Mouse (Mus musculus) myocyte (in vitro differentiated cells): ENCODE results near the gene Garem2. TPM values are rescaled to one million over a fixed set of nuclear protein-coding genes. Genes with fewer than 3 reads are reported as not detected.
A peak's percentile ranks its signal among the peaks of the same experiment; 100 is the strongest.

ENCODE experiments used
- H3K27me3 ChIP-seq: one replicate; pipeline ENCODE4 v1.6.1; 2011; ENCODE audit not compliant: control insufficient read depth, insufficient read depth, insufficient read length
- H3K36me3 ChIP-seq: one replicate; pipeline ENCODE4 v1.6.1; 2011; ENCODE audit not compliant: control insufficient read depth, insufficient read depth
- H3K4me2 ChIP-seq: one replicate; pipeline ENCODE4 v1.6.1; 2011; ENCODE audit warnings: low read depth, control low read depth
- H3K4me3 ChIP-seq: one replicate; pipeline ENCODE4 v1.5.1; 2011; ENCODE audit warnings: mild to moderate bottlenecking, control low read depth, moderate library complexity
- H3K79me2 ChIP-seq: one replicate; pipeline ENCODE4 v1.6.1; 2011; ENCODE audit not compliant: control insufficient read depth, insufficient read depth
- H3ac ChIP-seq: one replicate; pipeline ENCODE4 v1.6.1; 2011; ENCODE audit not compliant: control insufficient read depth, insufficient read length
- CEBPB ChIP-seq: IDR thresholded peaks from 2 replicates; pipeline ENCODE4 v1.6.1; 2011; ENCODE audit warnings: mild to moderate bottlenecking, moderate library complexity; ENCODE audit not compliant: poor library complexity, insufficient read depth, severe bottlenecking
- E2F4 ChIP-seq: IDR thresholded peaks from one replicate; pipeline ENCODE4 v1.6.1; 2011; ENCODE audit warnings: mild to moderate bottlenecking, control low read depth, moderate library complexity; ENCODE audit not compliant: insufficient read depth
- MAX ChIP-seq: IDR thresholded peaks from one replicate; pipeline ENCODE4 v1.6.1; 2011; ENCODE audit warnings: low read depth, mild to moderate bottlenecking, control low read depth
- MYOD1 ChIP-seq, 3 experiments: IDR thresholded peaks; one replicate each; pipeline ENCODE4 v1.6.1; 2011; ENCODE audit warnings: control low read depth in 2 of 3, low read depth in 2 of 3, mild to moderate bottlenecking in 2 of 3, moderate library complexity in 1 of 3; ENCODE audit not compliant: insufficient read length in 2 of 3, control insufficient read depth in 1 of 3
- MYOG ChIP-seq, 3 experiments: IDR thresholded peaks; one replicate each; pipeline ENCODE4 v1.6.1; 2011; ENCODE audit warnings: control low read depth in 2 of 3, low read depth in 2 of 3, mild to moderate bottlenecking in 2 of 3; ENCODE audit not compliant: insufficient read length in 2 of 3, control insufficient read depth in 1 of 3, insufficient read depth in 1 of 3
- POLR2A ChIP-seq: IDR thresholded peaks from one replicate; pipeline ENCODE4 v1.6.1; 2011; ENCODE audit warnings: low read depth, mild to moderate bottlenecking, control low read depth, moderate library complexity; ENCODE audit not compliant: insufficient read length
- POLR2AphosphoS2 ChIP-seq: IDR thresholded peaks from one replicate; pipeline ENCODE4 v1.6.1; 2011; ENCODE audit warnings: low read depth, control low read depth; ENCODE audit not compliant: insufficient read length
- REST ChIP-seq: IDR thresholded peaks from one replicate; pipeline ENCODE4 v1.6.1; 2011; ENCODE audit warnings: mild to moderate bottlenecking, control low read depth, moderate library complexity; ENCODE audit not compliant: insufficient read depth, insufficient read length
- SRF ChIP-seq: IDR thresholded peaks from one replicate; pipeline ENCODE4 v1.6.1; 2011; ENCODE audit warnings: low read depth; ENCODE audit not compliant: control insufficient read depth, insufficient read length
- TCF12 ChIP-seq: IDR thresholded peaks from one replicate; pipeline ENCODE4 v1.6.1; 2011; ENCODE audit warnings: mild to moderate bottlenecking, control low read depth; ENCODE audit not compliant: poor library complexity, insufficient read depth, severe bottlenecking
- TCF3 ChIP-seq: IDR thresholded peaks from one replicate; pipeline ENCODE4 v1.6.1; 2011; ENCODE audit warnings: low read depth, control low read depth; ENCODE audit not compliant: insufficient read length
- USF1 ChIP-seq: IDR thresholded peaks from one replicate; pipeline ENCODE4 v1.6.1; 2011; ENCODE audit warnings: low read depth, mild to moderate bottlenecking, control low read depth, moderate library complexity
- polyA plus RNA-seq: library from polyadenylated mRNA; unstranded; fragments of >200 nt; fragmentation: generic; extraction: Trizol; gene quantifications from one replicate; pipeline ENCODE4 v1.2.1, GENCODE M21; 2012; ENCODE audit warnings: missing spikeins

The Garem2 gene
- polyA plus RNA-seq, 1 experiment, result 0.12 TPM

DNA sequence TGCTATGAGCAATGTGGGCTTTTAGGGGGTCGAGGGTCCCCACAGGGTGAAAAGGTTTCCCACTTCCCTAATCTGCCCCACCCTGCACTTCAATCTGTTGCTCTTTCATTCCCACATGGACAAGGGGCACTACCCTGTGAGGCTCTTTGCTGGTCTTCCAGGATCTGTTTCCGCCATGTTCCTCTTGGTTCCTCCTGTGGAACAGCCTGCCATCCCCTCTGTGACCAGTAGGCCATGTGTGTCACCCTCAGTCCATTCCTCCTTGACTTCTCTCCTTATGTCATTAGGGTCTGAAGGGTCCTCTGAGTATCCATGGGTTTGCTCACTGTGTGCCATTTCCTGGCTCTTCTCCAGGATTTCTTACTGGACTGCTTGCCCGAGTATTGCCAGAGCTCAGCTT is 6.8 kb downstream of the Garem2 start:
- H3K79me2 ChIP-seq, result no peaks in the 10 kb centered on the region
- TF ChIP-seq MYOD1 (IDR thresholded peaks at IDR 0.05; ENCODE audit: control insufficient read depth in 1 of 3, insufficient read length in 2 of 3, low read depth in 2 of 3), result no peak
- peaks cover 26% of the 10 kb centered on the region for H3K27me3 ChIP-seq
- no peaks in the 10 kb centered on the region for H3K36me3 ChIP-seq
- H3ac ChIP-seq, result no peak overlapping the region
- no peak overlapping the region for H3K4me2 ChIP-seq
- H3K4me3 ChIP-seq, result no peak overlapping the region

DNA sequence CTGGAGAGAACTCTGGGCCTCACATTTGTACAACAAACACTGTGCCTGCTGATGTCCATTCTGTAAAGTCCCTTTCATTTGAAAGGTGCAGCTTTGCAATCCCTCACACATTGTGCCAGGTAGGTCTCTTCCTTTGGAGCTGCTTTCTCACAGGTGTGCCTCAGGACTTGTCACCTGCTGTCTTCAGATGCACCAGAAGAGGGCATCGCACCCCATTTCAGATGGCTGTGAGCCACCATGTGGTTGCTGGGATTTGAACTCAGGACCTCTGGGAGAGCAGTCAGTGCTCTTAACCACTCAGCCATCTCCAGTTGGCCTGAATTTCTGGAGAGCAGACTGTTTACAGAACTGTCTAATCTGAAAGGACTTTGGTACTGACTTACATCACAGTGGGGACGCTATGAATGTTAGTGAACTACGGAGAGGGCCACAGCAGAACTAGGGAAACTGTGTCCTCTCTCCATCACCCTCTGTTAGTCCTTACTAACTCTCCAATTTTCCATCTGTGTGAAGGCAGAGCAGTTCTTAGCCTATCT is 7.6 kb downstream of the Garem2 start:
- Histone ChIP-seq H3ac (no peak overlapping the region), H3K4me3 (no peak overlapping the region), H3K79me2 (no peaks in the 10 kb centered on the region), H3K36me3 (no peaks in the 10 kb centered on the region), H3K27me3 (peaks cover 19% of the 10 kb centered on the region), H3K4me2 (no peak overlapping the region)
- TF ChIP-seq E2F4 (no peak), MAX (no peak), TCF12 (no peak), MYOG (IDR thresholded peaks at IDR 0.05; ENCODE audit: control insufficient read depth in 1 of 3, insufficient read depth in 1 of 3, insufficient read length in 2 of 3, low read depth in 2 of 3) (no peak), MYOD1 (IDR thresholded peaks at IDR 0.05; ENCODE audit: control insufficient read depth in 1 of 3, insufficient read length in 2 of 3, low read depth in 2 of 3) (no peak), USF1 (no peak), TCF3 (no peak), REST (no peak), SRF (no peak), POLR2AphosphoS2 (no peak), POLR2A (no peak), CEBPB (no peak)

DNA sequence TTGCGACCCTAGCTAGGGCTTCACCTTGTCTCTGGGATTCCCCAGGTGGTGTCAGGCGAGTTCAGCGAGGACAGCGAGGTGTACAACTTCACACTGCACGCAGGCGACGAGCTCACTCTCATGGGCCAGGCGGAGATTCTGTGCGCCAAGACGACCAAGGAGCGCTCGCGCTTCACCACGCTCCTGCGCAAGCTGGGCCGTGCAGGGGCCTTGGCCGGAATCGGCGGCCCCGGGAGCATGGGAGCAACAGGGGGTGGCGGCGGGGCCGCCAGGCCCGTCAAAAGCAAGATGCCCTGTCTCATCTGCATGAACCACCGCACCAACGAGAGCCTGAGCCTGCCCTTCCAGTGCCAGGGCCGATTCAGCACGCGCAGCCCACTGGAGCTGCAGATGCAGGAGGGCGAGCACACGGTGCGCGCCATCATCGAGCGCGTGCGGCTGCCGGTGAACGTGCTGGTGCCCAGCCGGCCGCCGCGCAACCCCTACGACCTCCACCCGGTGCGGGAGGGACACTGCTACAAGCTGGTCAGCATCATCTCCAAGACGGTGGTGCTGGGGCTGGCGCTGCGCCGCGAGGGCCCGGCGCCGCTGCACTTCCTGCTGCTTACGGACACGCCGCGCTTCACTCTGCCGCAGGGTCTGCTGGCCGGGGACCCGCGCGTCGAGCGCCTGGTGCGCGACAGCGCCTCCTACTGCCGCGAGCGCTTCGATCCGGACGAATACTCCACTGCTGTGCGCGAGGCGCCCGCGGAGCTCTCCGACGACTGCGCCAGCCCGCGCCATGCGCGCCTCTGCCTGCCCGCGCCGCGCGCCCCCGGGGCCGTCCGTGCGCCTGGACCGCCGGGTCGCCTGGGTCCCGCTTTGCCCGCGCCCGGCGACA is 9.2 kb downstream of the Garem2 start:
- H3K36me3 ChIP-seq, result peaks cover 5% of the 10 kb centered on the region
- H3K4me3 ChIP-seq, result no peak overlapping the region
- TF ChIP-seq TCF3 (no peak), TCF12 (no peak), MAX (no peak), POLR2AphosphoS2 (no peak), E2F4 (no peak), SRF (no peak), MYOD1 (IDR thresholded peaks at IDR 0.05; ENCODE audit: control insufficient read depth in 1 of 3, insufficient read length in 2 of 3, low read depth in 2 of 3) (no peak), CEBPB (no peak), POLR2A (no peak), REST (no peak), MYOG (IDR thresholded peaks at IDR 0.05; ENCODE audit: control insufficient read depth in 1 of 3, insufficient read depth in 1 of 3, insufficient read length in 2 of 3, low read depth in 2 of 3) (no peak), USF1 (no peak)
- H3K79me2 ChIP-seq, result no peaks in the 10 kb centered on the region
- H3K27me3 ChIP-seq, result peaks cover 14% of the 10 kb centered on the region
- no peak overlapping the region for H3ac ChIP-seq
- H3K4me2 ChIP-seq, result peak overlapping the region; percentile 50

DNA sequence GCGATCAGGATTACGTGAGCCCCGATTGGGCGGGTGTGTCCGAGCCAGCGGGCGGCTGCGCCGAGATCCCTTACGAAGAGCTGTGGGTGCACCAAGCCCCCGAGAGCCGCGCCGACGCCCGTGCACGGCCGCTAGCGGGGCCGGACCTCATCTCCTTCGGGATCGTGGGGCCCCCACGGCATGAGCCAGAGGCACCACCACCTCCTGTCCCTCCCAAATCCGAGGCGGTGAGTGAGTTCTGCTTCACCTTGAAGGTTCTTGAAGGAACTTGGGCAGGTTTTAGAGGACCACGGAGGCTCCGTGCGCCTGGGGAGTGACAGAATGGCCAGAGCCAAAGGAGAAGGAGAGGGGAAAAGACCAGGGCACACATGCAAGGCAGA is 9.8 kb downstream of the Garem2 start:
- Histone ChIP-seq H3K4me2 (peak overlapping the region; percentile 50), H3K36me3 (peaks cover 5% of the 10 kb centered on the region), H3ac (no peak overlapping the region), H3K79me2 (no peaks in the 10 kb centered on the region), H3K4me3 (no peak overlapping the region), H3K27me3 (peaks cover 14% of the 10 kb centered on the region)
- TF ChIP-seq REST, result no peak
- no peak for TF ChIP-seq SRF
- no peak for TF ChIP-seq POLR2AphosphoS2
- no peak for TF ChIP-seq E2F4
- TF ChIP-seq MYOD1 (IDR thresholded peaks at IDR 0.05; ENCODE audit: control insufficient read depth in 1 of 3, insufficient read length in 2 of 3, low read depth in 2 of 3), result no peak
- no peak for TF ChIP-seq USF1
- no peak for TF ChIP-seq MAX
- no peak for TF ChIP-seq MYOG (IDR thresholded peaks at IDR 0.05; ENCODE audit: control insufficient read depth in 1 of 3, insufficient read depth in 1 of 3, insufficient read length in 2 of 3, low read depth in 2 of 3)
- no peak for TF ChIP-seq POLR2A
- TF ChIP-seq TCF3, result no peak
- TF ChIP-seq TCF12, result no peak

DNA sequence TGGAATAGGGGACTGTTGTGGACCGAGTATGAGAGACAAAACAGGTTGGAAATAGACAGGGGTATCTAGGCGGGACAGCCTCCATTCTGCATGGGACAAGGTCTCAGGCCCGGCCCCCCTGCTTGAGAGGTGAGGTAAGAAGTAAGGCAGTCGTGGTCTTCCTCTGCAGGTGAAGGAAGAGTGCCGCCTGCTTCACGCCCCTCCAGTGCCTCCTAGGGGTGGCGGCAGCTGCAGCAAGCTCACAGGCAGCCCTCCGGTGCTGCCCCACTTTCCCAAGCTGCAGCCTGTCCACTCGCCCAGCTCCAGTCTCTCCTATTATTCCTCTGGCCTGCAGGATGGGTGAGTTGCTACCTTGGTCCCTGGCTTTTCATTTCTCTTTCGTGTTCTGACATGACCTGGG is 10.8 kb downstream of the Garem2 start:
- H3K79me2 ChIP-seq, result no peaks in the 10 kb centered on the region
- H3K4me3 ChIP-seq, result no peak overlapping the region
- TF ChIP-seq SRF (no peak), POLR2AphosphoS2 (no peak), POLR2A (no peak), CEBPB (no peak)
- no peak overlapping the region for H3ac ChIP-seq
- no peak overlapping the region for H3K4me2 ChIP-seq
- peaks cover 14% of the 10 kb centered on the region for H3K27me3 ChIP-seq
- peaks cover 5% of the 10 kb centered on the region for H3K36me3 ChIP-seq
